Mouse (Mus musculus) granulocyte monocyte progenitor cell, adult 5-6 weeks (primary cell): ENCODE results near the gene Ing3. TPM values are rescaled to one million over a fixed set of nuclear protein-coding genes. Genes with fewer than 3 reads are reported as not detected.

Source experiments
- ATAC-seq: replicated peaks from 2 replicates; pipeline ENCODE4 v1.8.0; 2016; ENCODE audit warnings: mild to moderate bottlenecking, moderate TSS enrichment, inconsistent platforms; ENCODE audit not compliant: poor library complexity, severe bottlenecking
- total RNA-seq, 2 experiments: library from RNA; stranded (forward) in 1 of 2; stranded (reverse) in 1 of 2; fragments of 200-712, 200-1000 nt in 1 of 2; fragments of >200 nt in 1 of 2; fragmentation: Nextera tagmentation in 1 of 2; gene quantifications; 2 replicates each; pipeline ENCODE4 v1.2.3; 2014 to 2017

The Ing3 gene
- total RNA-seq, 2 experiments from 2014 or later = 29.8 to 42.3 TPM

- ATAC-seq = no peak
Measured at GRCm38 (mm10) chr6:22018768-22019445, 69.5 kb downstream of the Ing3 start.

GRCm38 (mm10) chr6:22019637-22020036, 70.3 kb downstream of the Ing3 start:
- peak; percentile 96 for ATAC-seq

GRCm38 (mm10) chr6:22020696-22021095, 71.3 kb downstream of the Ing3 start:
- no peak for ATAC-seq

- ATAC-seq = no peak
Measured at GRCm38 (mm10) chr6:22021315-22021714, 71.9 kb downstream of the Ing3 start.

- ATAC-seq = no peak
Measured at GRCm38 (mm10) chr6:22024168-22024567, 74.8 kb downstream of the Ing3 start.

Other genes with a start within 250 kb of the Ing3 start
- gene Tspan12, start 97.1 kb upstream of the Ing3 start, total RNA-seq (2014; fragmentation: Nextera tagmentation) = not detected in 2 replicates
- gene Tspan12, start 97.1 kb upstream of the Ing3 start, total RNA-seq (2017) = not detected in 2 replicates
- 1.3 and 2.1 TPM in 2 replicates for gene Cped1, start 36.3 kb downstream of the Ing3 start, total RNA-seq (2014; fragmentation: Nextera tagmentation)
- 0.60 and 0.72 TPM in 2 replicates for gene Cped1, start 36.3 kb downstream of the Ing3 start, total RNA-seq (2017)